Mouse (Mus musculus): ENCODE results near the gene Henmt1. TPM values are rescaled to one million over a fixed set of nuclear protein-coding genes. Genes with fewer than 3 reads are reported as not detected.

Gene Henmt1
- polyA plus RNA-seq (2015; fragmentation: Nextera tagmentation; extraction: Ambion mirVana), result 0.40 TPM in 1 of 2 replicates, not detected in the other

GRCm38 (mm10) chr3:108939573-108939972 is at the start of gene Henmt1:
TSS of gene Henmt1 (plus strand) at chr3:108939873.

GRCm38 (mm10) chr3:108889908-108890307 is 49.8 kb upstream of the Henmt1 start, which contains the start of gene Fndc7:
TSS of gene Fndc7 (minus strand) at chr3:108890008.

GRCm38 (mm10) chr3:108911548-108912413 is 27.9 kb upstream of the Henmt1 start, which contains the start of gene Prpf38b:
TSS of gene Prpf38b (minus strand) at chr3:108911727.

GRCm38 (mm10) chr3:108940001-108940633 is 444 bp downstream of the Henmt1 start, which contains the start of gene Gm9857:
TSS of gene Gm9857 (minus strand) at chr3:108940445.

Other genes with a start within 250 kb of the Henmt1 start
- 42.9 and 47.5 TPM in 2 replicates for gene Gpsm2, start 217.6 kb upstream of the Henmt1 start, polyA plus RNA-seq (2015; fragmentation: Nextera tagmentation; extraction: Ambion mirVana)
- gene Aknad1, start 200.2 kb upstream of the Henmt1 start, polyA plus RNA-seq (2015; fragmentation: Nextera tagmentation; extraction: Ambion mirVana), result 0.40 and 0.59 TPM in 2 replicates
- 23.4 and 27.0 TPM in 2 replicates for gene Stxbp3, start 99.3 kb upstream of the Henmt1 start, polyA plus RNA-seq (2015; fragmentation: Nextera tagmentation; extraction: Ambion mirVana)
- 0.07 and 0.13 TPM in 2 replicates for gene Fndc7, start 49.9 kb upstream of the Henmt1 start, polyA plus RNA-seq (2015; fragmentation: Nextera tagmentation; extraction: Ambion mirVana)
- gene Prpf38b, start 28.1 kb upstream of the Henmt1 start, polyA plus RNA-seq (2015; fragmentation: Nextera tagmentation; extraction: Ambion mirVana), result 46.3 and 49.8 TPM in 2 replicates
- gene Gm9857, start 572 bp downstream of the Henmt1 start, polyA plus RNA-seq (2015; fragmentation: Nextera tagmentation; extraction: Ambion mirVana), result not detected in 2 replicates
- gene Fam102b, start 87.7 kb downstream of the Henmt1 start, polyA plus RNA-seq (2015; fragmentation: Nextera tagmentation; extraction: Ambion mirVana), result 5.5 and 7.6 TPM in 2 replicates
- gene Slc25a54, start 140.6 kb downstream of the Henmt1 start, polyA plus RNA-seq (2015; fragmentation: Nextera tagmentation; extraction: Ambion mirVana), result not detected in 2 replicates
- gene Slc25a24, start 183.3 kb downstream of the Henmt1 start, polyA plus RNA-seq (2015; fragmentation: Nextera tagmentation; extraction: Ambion mirVana), result 12.5 and 14.2 TPM in 2 replicates